Mouse (Mus musculus): Measurements from ENCODE around the gene Akap2.

Akap2 gene

GRCm38 (mm10) chr4:57717354-57717753, at the start of gene Akap2:
TSS of gene Akap2 (plus strand) at chr4:57717657.
- DNase-seq (ENCODE audit: low spot score): no peak

DNA sequence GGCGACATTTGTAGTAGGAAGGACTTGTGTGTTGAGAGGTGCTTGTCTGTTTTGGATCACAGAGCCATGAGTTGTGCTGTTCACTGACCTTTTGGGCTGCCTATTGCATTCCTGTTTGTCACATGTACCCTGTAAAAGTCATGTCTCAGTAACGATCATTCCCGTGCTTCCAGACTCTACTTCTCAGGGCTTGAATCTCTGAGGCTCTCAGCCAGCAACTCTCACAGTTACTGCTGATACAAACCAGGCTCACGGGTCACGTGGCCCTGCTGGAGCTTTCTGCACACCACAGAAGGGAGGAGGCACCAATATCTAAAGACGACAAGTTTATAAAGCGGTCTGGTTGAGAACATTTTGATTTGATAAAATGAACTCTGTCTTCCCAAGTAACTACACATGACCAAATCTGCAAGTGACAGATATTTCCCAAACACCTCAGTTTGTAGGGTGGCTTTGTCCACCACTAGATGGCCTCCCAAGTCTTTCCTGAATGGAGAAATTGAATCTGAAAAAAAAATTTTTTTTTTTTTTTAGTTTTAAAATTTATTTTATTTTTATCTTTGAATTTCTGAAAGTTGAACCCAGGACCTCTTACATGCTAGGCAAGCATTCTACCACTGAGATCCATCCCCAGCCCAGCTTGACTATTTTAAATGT, 46.5 kb upstream of the Akap2 start:
- no peak for DNase-seq (ENCODE audit: low spot score)

GRCm38 (mm10) chr4:57672541-57672940, 44.9 kb upstream of the Akap2 start:
- DNase-seq (ENCODE audit: low spot score): no peak

GRCm38 (mm10) chr4:57672996-57673906, 44.2 kb upstream of the Akap2 start:
- peak; percentile 66 for DNase-seq (ENCODE audit: low spot score)

DNA sequence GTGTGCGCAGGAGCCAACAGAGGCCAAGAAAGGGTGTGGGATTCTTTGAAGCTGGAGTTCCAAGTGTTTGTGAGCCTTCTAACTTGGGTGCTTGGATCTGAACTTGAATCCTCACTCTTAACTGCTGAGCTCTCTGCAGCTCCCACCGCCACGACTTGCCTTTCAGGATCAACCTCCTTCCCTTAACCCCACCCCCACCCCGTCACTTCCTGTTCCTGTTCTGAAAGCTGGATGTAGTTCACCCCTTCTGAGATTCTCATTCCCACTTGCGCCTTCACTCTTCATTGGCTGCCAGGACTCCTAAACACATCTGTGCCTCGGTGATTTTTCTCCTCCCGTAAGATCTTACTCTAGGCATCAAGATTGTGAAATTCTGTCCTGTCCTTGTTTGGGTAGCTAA, 43.1 kb upstream of the Akap2 start:
- DNase-seq (ENCODE audit: low spot score): no peak

DNA sequence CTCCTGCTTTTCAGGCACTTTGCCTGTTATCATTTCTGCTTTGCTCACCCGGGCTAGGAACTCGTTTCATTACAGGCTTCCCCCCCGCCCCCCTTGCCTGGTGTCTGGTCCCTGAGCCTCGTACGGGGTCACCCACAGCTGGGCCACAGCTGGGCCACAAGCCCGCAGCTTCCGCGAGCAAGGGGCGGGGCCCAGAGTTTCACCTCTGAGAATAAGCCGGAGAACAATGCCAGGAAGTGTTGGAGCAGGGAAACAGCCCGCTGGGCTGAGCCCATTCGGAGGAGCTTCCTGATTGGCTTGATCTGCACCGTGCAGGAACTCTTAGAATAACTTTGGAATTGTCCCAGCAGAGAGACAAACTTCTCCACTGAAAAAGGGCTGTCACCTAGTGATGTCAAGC, 42.1 kb upstream of the Akap2 start:
- peak; percentile 17 for DNase-seq (ENCODE audit: low spot score)

GRCm38 (mm10) chr4:57677916-57678315, 39.5 kb upstream of the Akap2 start:
- no peak for DNase-seq (ENCODE audit: low spot score)

DNA sequence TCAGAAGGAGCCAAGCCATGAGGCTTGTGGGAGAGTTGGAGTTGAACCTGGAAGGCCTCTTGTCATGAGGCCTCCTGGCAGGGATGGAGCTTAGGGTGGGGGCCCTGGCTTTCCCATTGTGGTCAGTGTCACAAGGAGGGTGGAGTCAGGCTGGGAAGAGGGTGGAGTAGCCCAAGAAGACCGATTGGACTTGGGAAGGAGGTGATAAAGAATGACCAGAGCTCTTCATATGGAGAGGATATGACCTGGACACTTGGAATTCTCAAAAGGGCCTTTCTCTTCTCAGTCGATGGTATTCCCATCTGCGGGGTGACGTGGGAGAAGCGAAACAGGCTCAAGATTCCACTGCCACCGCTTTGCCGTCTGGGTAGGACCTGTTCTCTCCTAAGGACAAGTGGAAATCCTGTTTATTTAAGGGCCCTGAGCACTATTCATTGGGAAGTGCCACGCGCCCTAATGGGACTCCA, 38.4 kb upstream of the Akap2 start:
- DNase-seq (ENCODE audit: low spot score): no peak

DNA sequence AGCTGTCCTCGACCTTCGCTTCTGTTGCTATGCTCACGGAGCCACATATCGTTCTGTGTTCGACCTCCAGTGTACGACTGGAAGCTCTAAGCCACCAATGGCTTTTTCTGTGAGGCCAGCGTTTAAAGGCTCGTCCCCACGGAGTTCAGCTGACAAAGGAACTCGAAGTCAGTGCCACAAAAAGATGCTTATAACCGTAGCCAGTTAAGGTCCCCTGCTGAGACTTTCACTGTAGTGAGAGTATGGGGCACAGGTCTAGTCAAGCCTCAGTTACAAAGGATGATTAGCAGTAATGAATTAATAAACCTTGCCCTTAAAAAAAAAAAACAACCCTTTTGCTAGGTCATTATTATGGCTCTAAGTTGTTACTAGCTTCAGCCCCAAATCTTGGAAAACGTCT, 37.3 kb upstream of the Akap2 start:
- no peak for DNase-seq (ENCODE audit: low spot score)

GRCm38 (mm10) chr4:57681511-57681910, 35.9 kb upstream of the Akap2 start:
- no peak for DNase-seq (ENCODE audit: low spot score)

DNA sequence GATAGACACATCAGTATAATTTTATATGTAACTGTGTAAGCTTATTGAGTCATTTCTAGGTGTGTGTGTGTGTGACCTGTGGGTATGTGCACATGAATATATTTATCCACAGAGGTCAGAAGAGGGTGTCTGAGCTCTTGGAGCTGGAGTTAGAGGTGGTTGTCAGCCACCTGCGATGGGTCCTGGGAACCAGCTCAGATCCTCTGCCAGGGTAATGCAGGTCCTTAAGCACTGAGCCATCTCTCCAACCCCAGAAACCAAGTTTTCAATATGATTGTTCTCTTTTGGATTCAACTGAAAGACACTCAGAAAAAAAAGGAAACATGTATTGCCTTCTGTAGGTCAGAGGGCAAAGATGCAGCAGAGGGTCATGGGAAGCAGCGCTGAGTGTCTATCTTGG, 35.1 kb upstream of the Akap2 start:
- DNase-seq (ENCODE audit: low spot score): no peak

GRCm38 (mm10) chr4:57682944-57683343, 34.5 kb upstream of the Akap2 start:
- DNase-seq (ENCODE audit: low spot score): no peak

DNA sequence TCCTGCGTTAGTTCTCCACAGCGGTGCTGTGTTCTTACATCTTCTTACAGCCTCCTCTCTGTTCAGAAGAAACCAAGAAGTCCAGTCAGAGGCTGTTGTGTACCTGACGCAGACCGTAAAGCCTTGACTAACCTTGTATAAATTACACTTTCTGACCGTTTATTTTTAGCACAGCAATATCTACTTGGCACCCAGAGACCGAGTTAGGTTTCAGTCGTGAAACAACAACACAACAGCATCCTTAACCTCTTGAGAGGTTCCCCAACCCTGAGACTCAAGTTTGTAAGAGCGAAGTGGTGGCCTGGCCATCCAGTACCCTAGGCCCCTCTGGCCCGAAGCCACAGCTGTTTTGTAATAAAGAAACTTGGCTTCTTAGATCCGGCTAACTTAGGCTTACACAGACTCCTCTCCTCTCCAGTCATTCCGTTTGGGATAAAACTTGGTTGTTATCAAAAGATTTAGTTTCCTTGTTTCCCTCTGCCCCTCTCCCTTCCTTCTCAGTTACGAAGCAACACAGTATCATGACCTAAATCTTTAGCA, 32.7 kb upstream of the Akap2 start:
- no peak for DNase-seq (ENCODE audit: low spot score)

DNA sequence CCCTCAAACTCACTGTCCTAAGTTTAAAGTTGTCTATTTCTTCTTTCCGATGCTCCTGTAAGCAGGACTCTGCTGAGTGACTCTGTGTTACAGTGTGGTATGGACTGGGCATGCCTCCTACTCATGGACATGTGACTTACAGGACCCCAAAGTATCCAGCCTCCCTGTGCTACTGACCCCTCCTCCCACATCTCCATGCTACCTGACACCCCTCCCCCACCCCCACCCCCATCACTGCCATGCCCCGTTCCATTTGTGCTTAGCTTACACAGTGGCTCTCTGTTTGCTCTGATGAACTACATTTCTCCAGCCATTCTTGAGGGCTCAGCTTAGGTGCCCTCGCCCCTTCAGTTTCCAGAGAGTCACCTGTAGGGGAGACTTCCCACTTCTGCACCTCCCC, 30.7 kb upstream of the Akap2 start:
- DNase-seq (ENCODE audit: low spot score): no peak

GRCm38 (mm10) chr4:57687583-57687982, 29.9 kb upstream of the Akap2 start:
- DNase-seq (ENCODE audit: low spot score): no peak

DNA sequence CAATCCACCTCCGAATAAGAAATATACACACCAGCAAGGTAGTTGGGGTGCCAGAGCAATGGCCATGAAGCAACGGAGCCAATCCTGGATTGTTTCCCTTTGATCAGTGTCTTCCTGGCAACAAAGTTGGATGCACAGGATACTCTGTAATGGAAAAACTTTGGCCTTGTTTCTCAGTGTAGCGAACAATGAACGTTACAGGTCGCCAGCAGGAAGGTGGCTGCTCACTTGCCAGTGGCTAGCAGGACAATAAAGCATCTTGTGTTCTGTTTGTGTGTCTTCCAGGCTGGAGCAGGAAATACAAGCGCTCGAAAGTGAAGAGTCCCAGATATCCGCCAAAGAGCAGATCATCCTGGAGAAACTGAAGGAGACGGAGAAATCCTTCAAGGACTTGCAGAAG, 29.3 kb upstream of the Akap2 start:
- no peak for DNase-seq (ENCODE audit: low spot score)

DNA sequence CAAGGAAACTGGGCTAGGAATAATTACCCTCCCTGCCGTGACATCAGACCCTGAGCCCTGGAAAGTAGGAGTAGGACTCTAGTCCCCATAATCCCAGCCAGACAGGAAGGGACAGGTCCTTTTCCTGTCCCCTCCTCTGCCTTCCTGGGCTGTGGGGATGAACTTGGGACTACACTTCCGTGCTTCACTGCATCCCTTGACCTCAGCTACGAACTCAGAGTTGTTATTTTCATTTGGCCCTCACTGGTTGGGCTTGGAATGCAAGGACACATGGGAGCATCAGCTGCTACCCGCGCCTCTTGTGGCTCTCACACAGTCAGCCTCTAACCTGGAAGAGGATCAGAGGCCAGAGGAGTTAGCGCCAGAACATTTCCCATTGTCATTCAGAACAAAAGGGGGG, 27.5 kb upstream of the Akap2 start:
- DNase-seq (ENCODE audit: low spot score): no peak

DNA sequence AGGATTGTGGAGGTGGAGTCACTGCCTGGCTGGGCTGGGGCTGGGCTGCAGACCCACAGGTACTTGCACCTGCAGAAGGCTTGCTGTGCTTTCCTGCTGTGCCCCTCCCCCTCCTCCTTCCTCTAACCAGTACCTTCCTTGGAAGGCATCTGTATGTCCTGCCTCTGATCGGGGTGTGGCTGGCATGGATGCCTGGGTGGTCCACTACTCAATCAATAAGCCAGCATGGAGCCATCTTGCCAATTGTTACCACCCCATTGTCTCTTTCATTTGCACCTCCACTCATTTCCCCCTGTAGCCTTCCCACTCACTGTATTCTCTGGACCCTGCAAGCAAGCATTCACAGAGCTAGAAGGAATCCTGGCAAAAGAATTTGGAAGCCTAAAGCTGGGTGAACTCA, 26.7 kb upstream of the Akap2 start:
- DNase-seq (ENCODE audit: low spot score): no peak

DNA sequence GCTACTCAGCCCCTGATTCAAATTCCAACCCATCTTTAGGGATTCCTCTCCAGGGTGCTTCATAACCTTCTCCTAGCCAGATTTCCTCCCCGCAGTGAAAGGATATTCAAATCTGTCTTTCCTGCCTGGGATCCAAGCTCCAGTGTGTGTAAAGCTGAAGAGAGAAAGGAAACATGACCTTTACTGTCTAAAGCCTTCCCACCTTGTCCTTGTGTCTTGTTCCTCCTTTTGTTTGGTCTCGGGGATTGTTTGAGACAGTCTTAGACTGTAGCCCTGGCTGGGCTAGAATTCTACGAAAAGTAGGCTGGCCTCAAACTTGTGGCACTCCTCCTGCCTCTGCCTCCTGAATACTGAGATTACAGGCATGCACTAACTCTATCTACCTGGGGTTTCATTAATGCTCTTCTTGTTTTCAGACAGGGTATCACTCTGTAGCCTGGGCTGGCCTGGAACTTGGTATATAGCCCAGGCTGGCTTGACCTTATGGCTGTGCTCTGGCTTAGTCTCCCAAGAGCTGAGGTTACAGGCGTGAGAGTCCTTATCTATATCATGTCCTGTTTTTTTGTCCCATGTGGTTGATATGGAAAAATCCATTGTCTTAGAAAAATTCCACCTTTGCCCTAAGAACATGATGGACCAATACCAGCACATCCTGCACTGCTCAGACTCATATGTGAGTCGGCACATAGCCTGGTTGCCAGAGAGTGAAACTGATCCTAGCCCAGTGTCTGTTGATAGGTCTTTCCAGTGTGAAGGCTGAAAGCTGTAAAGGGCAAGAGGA, 22.9 kb upstream of the Akap2 start:
- no peak for DNase-seq (ENCODE audit: low spot score)

- no peak for DNase-seq (ENCODE audit: low spot score)
These were observed 20.5 kb upstream of the Akap2 start for GRCm38 (mm10) chr4:57696955-57697354.

GRCm38 (mm10) chr4:57697918-57698611, 19.4 kb upstream of the Akap2 start:
- DNase-seq (ENCODE audit: low spot score): no peak

GRCm38 (mm10) chr4:57701576-57701975, 15.9 kb upstream of the Akap2 start:
- DNase-seq (ENCODE audit: low spot score): no peak
